Mouse (Mus musculus) spleen, adult 2 months (tissue): ENCODE measurements at regions not wholly inside any gene's neighbourhood (a gene's known extent, or its start where the extent isn't known, plus 50 kb on each side); places are given as distances from the start of the nearest gene placed in this dataset.

Experiments
- CTCF ChIP-seq: fragments of 200-500 bp; IDR thresholded peaks from 2 replicates; pipeline ENCODE4 v1.5.1; 2011; ENCODE audit warnings: mild to moderate bottlenecking, inconsistent platforms; ENCODE audit not compliant: insufficient read depth, insufficient read length, insufficient replicate concordance; ENCODE audit errors: extremely low read depth
- POLR2A ChIP-seq: fragments of 200-500 bp; IDR thresholded peaks from 2 replicates; pipeline ENCODE4 v1.6.1; 2011; ENCODE audit warnings: low read depth, low read length, inconsistent platforms

GRCm38 (mm10) chr10:25039926-25040325 lies 112.6 kb upstream of the Arg1 start:
- TF ChIP-seq CTCF (no peak), POLR2A (no peak)
